Mouse (Mus musculus) kidney, postnatal 25 days (tissue): ENCODE results near the gene Fstl4.

ENCODE experiments used
- DNase-seq, 2 experiments: peaks; one replicate each; pipeline ENCODE4 v3.0.0; 2021; ENCODE audit warnings: mixed read lengths in 2 of 2

Fstl4 gene

GRCm38 (mm10) chr11:52764461-52764893, at the start of gene Fstl4:
Gene Fstl4 (plus strand): TSS chr11:52764634.
- DNase-seq = peak; percentile 12 to 60

- DNase-seq = no peak
These were observed 45.9 kb upstream of the Fstl4 start for GRCm38 (mm10) chr11:52718570-52718969.

GRCm38 (mm10) chr11:52721087-52721486, 43.3 kb upstream of the Fstl4 start:
- DNase-seq = no peak

GRCm38 (mm10) chr11:52722706-52723105, 41.7 kb upstream of the Fstl4 start:
- DNase-seq = no peak

GRCm38 (mm10) chr11:52726001-52726400, 38.4 kb upstream of the Fstl4 start:
- no peak for DNase-seq

GRCm38 (mm10) chr11:52728479-52728878, 36.0 kb upstream of the Fstl4 start:
- DNase-seq = no peak

- DNase-seq = no peak
These were observed 34.5 kb upstream of the Fstl4 start for GRCm38 (mm10) chr11:52729890-52730289.

- DNase-seq = no peak
These were observed 32.5 kb upstream of the Fstl4 start for GRCm38 (mm10) chr11:52731979-52732378.

GRCm38 (mm10) chr11:52734493-52735195, 29.8 kb upstream of the Fstl4 start:
- no peak for DNase-seq

- DNase-seq = no peak
These were observed 25.2 kb upstream of the Fstl4 start for GRCm38 (mm10) chr11:52739187-52739586.

GRCm38 (mm10) chr11:52740466-52740865, 24.0 kb upstream of the Fstl4 start:
- DNase-seq = no peak

- no peak for DNase-seq
These were observed 20.5 kb upstream of the Fstl4 start for GRCm38 (mm10) chr11:52743956-52744355.

- no peak for DNase-seq
These were observed 19.6 kb upstream of the Fstl4 start for GRCm38 (mm10) chr11:52744593-52745450.

GRCm38 (mm10) chr11:52747206-52747605, 17.2 kb upstream of the Fstl4 start:
- DNase-seq = no peak

GRCm38 (mm10) chr11:52747766-52748456, 16.5 kb upstream of the Fstl4 start:
- no peak for DNase-seq

- no peak for DNase-seq
These were observed 14.4 kb upstream of the Fstl4 start for GRCm38 (mm10) chr11:52749988-52750387.

- no peak for DNase-seq
These were observed 11.9 kb upstream of the Fstl4 start for GRCm38 (mm10) chr11:52752524-52752923.

GRCm38 (mm10) chr11:52753261-52753660, 11.2 kb upstream of the Fstl4 start:
- no peak for DNase-seq

- no peak for DNase-seq
These were observed 2.6 kb upstream of the Fstl4 start for GRCm38 (mm10) chr11:52761800-52762199.

- no peak for DNase-seq
These were observed 652 bp downstream of the Fstl4 start for GRCm38 (mm10) chr11:52764894-52765677.

GRCm38 (mm10) chr11:52765678-52766254, 1.3 kb downstream of the Fstl4 start:
- peak in 1 of 2 experiments; percentile 30 for DNase-seq

GRCm38 (mm10) chr11:52767921-52768320, 3.5 kb downstream of the Fstl4 start:
- DNase-seq = no peak
